Mouse (Mus musculus): ENCODE measurements around the gene Gm32717.
"Not testable (repeated sequence)": the region's sequence is repeated elsewhere in the genome, so short reads cannot be mapped to it uniquely, and the experiment has no call there.

GRCm38 (mm10) chr10:118240680-118241079 lies at the start of gene Gm32717:
- not testable (repeated sequence) for TF ChIP-seq CTCF (IDR thresholded peaks at IDR 0.05; ENCODE audit: extremely low read depth, insufficient read length, insufficient replicate concordance, low read depth, low read length); POLR2A (IDR thresholded peaks at IDR 0.05; ENCODE audit: low read depth, low read length)
